Mouse (Mus musculus) heart, postnatal 25 days (tissue): Measurements from ENCODE around the gene Hacd1. TPM values are rescaled to one million over a fixed set of nuclear protein-coding genes. Genes with fewer than 3 reads are reported as not detected.
"Not testable (repeated sequence)": the region's sequence is repeated elsewhere in the genome, so short reads cannot be mapped to it uniquely, and the experiment has no call there.

Source experiments
- DNase-seq: peaks from one replicate; pipeline ENCODE4 v3.0.0; 2022; ENCODE audit warnings: low spot score
- intact Hi-C: fragments of 180-260 bp; cut with DNase I; formaldehyde crosslinking; loops from one replicate; pipeline ENCODE4 v1.15.1; 2025
- total RNA-seq, 2 experiments: library from RNA; stranded (reverse); gene quantifications; 2 replicates each; pipeline ENCODE4 v1.2.3; 2021

Hacd1 gene
- total RNA-seq: 100 to 1,000 TPM; 150 to 166 TPM

DNA sequence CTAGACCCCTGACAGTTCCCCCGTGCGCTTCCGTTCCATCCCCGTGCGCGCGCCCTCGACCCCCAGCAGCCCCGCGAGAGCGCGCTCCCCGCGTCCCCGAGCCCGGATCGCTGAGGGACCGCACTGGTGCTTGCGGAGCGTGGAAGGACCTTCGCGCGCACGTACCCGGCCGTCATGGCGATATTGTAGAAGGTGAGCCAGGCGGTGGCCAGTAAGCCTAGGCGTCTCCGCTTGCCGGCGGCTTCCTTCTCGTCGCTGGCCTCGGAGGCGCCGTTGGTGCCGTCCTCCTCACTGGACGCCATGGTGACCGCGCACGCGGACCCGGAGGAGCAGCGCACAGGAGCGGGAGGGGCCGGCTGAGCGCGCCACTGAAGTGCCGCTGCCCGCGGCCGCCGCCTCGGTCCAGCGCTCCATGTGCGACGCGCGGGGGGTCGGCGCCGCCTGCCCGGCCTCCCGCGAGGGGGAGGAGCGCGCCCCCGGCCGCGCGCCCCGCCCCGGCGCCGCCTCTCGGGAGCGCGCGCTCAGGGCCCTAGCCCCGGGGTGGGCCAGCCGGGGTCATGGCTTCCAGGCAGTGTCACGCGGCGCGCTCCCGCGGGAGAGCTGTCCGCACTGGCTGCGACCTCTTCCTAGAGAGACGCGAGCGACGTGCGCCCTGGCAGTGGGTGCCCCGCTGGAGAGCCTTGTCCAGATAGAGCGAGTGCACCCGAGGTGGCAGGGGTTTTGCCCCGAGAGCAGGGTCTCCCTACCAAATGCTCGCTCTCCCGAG is at the start of gene Hacd1:
Gene Hacd1 (minus strand): TSS at position 570 of the 766 bp plus-strand sequence.
- peak; percentile 61 for DNase-seq
- intact Hi-C loops: loop anchor here (1.0 to 10.0 kb wide), 2 partner anchors 18 to 89 kb away; no protein-coding TSS in a partner anchor

DNA sequence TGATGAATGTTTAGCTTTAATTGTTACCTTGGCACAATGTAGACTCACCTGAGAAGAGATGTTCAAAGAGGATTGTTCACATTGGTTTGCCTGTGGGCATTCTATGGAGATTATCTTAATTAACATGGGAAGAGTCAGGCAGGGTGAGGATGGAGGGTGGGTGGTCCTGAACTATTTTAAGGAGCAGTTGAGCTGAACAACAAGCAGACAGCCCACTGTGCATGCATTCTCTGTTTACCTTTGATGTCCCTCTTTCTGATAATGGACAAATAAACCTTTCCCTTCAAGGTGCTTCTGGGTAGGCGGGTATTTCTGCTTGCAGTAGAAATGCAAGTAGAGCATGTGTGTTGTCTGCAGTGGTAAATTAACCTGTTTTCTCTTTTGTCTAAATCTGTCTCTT is 48.0 kb upstream of the Hacd1 start:
- DNase-seq: no peak
- intact Hi-C loops: no loop called here

DNA sequence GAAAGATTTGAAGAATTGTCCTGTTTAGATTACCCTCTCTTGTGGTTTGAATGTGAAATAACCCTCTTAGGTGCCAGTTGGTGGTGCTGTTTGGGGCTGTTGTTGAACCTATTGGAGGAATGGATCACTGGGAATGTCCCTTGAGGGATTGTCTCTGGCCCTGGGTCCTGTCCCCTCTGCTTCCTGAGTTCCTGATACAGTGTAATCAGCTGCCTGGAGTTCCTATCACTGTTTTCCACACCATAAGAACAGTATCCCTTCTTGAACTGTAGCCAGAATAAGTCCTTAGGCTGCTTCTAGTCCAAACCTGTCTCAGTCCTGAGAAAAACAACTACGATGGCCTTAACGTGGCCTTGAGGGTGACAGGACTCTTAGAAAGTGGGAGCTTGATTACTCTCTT is 46.7 kb upstream of the Hacd1 start:
- intact Hi-C loops: no loop called here
- no peak for DNase-seq

DNA sequence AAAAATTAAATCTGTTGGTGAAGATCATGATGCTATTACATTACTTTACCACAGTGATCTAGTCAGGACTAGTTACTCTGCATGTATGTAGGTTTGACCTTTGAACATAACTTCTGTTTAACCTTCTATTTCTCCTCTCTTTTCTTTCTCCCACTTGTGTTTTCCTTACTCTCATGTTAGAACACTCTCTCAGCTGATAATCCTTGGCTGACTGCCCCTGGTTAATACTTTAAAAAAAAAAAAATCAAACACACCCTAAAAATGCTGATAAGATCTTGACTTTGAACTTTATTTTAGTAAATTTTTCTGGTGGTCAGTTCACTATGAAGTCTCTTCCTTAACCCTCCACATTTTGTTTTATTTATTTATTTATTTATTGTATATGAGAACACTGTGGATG is 44.6 kb upstream of the Hacd1 start:
- intact Hi-C loops: no loop called here

DNA sequence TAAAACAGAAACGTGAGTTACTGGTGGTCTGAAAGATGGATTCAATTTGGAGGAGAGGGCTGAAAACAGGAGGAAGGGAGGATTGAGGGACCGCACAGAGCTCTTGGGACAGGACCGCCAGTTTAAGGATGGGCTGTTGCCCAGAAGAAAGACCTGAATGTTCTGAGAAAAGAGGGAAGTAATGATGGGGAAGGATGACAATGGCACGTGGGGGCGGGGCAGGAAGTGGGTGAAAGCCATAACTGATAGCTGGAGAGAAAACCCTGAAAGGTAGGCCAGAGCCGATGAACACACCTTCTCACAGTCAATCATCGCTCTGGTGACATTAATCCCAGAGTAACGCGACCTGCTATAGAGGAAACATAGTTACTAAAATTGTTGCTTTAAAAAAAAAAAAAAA is 22.6 kb upstream of the Hacd1 start:
- not testable (repeated sequence) for DNase-seq
- intact Hi-C loops: loop anchor here (10.0 kb wide), 1 partner anchor 976 kb away; the partner anchor contains the start of gene Nsun6

More for the DNA sequence above, 44.6 kb upstream of the Hacd1 start:
- DNase-seq: no peak

GRCm38 (mm10) chr2:14074221-14074901 is 18.4 kb upstream of the Hacd1 start:
- no peak for DNase-seq
- intact Hi-C loops: loop anchor here (10.0 kb wide), 1 partner anchor 980 kb away; the partner anchor contains the start of gene Nsun6

- intact Hi-C loops: loop anchor here (1.0 to 10.0 kb wide), 2 partner anchors 17 to 981 kb away; partner anchors contain the start of genes Hacd1 and Nsun6
- DNase-seq: peak; percentile 78
Observed at GRCm38 (mm10) chr2:14073362-14074220, 17.7 kb upstream of the Hacd1 start, which contains the start of gene Stam. Gene Stam (plus strand): TSS chr2:14074098.

DNA sequence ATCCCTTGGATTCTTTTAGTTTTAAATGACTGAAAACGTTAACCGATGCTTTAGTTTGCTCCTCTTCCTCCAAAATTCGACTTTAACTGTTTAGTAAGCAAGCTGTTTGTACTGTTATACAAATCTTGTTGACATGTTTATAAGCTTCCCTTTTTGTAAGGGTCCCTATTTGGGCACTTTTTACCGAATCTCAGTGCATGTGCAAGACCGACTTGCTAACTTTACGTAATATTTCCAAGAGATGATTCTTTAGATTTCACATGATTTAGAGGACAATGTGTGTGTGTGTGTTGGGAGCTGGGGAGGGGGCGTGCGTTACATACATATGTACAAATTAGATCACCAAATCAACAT is 17.1 kb upstream of the Hacd1 start:
- DNase-seq: no peak
- intact Hi-C loops: loop anchor here (1.0 to 10.0 kb wide), 2 partner anchors 17 to 982 kb away; partner anchors contain the start of genes Hacd1 and Nsun6

DNA sequence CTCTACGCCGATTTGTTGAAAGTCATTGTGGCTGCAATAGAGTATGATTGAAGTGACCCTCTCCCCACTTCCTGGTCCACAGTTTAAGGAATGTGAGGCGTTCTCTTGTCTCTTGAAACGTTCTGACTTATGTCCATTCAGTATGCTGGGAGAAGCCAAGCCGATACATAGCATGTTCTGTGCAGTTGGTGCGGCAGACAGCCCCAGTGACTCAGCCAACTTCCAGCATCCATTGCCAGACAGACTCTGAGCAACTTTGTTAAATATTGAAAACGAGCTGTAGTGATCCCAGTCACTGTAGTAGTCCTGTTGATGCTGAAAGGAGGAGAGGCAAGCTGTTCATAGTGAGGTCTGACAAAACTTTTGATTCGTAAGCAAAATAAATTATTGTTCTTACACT is 14.5 kb upstream of the Hacd1 start:
- intact Hi-C loops: loop anchor here (10.0 kb wide), 1 partner anchor 984 kb away; the partner anchor contains the start of gene Nsun6

DNA sequence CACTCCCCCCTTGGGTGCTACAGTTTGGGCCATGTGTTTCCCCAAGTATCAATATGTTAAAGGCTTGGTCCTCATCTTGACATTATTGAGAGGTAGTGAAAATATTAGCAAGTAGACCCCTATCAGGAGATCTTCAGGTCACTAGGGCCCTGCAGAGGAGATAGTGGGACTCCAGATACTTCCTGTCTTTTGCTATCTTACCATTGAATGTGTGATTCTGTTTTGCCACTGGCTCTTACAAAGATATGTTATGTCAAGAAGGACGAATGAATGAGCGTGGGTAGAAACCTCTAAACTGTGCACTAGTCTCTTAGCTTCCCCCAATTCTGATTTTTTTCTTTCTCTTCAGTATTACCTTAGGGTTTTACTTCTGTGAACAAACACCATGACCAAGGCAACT is 13.1 kb upstream of the Hacd1 start:
- intact Hi-C loops: no loop called here
- no peak for DNase-seq

More for the DNA sequence above, 14.5 kb upstream of the Hacd1 start:
- DNase-seq: no peak

GRCm38 (mm10) chr2:14065704-14066650 is 10.0 kb upstream of the Hacd1 start:
- no peak for DNase-seq
- intact Hi-C loops: no loop called here

- intact Hi-C loops: loop anchor here (10.0 kb wide), 1 partner anchor 90 kb away; no protein-coding TSS in a partner anchor
- peak; percentile 31 for DNase-seq
Observed at GRCm38 (mm10) chr2:14055168-14055565, 768 bp downstream of the Hacd1 start.

GRCm38 (mm10) chr2:14054716-14055115 is 1.2 kb downstream of the Hacd1 start:
- DNase-seq: no peak
- intact Hi-C loops: loop anchor here (5.0 to 10.0 kb wide), 2 partner anchors 90 to 777 kb away; no protein-coding TSS in a partner anchor

GRCm38 (mm10) chr2:14054163-14054562 is 1.8 kb downstream of the Hacd1 start:
- DNase-seq: no peak
- intact Hi-C loops: loop anchor here (5.0 to 10.0 kb wide), 2 partner anchors 91 to 777 kb away; no protein-coding TSS in a partner anchor

DNA sequence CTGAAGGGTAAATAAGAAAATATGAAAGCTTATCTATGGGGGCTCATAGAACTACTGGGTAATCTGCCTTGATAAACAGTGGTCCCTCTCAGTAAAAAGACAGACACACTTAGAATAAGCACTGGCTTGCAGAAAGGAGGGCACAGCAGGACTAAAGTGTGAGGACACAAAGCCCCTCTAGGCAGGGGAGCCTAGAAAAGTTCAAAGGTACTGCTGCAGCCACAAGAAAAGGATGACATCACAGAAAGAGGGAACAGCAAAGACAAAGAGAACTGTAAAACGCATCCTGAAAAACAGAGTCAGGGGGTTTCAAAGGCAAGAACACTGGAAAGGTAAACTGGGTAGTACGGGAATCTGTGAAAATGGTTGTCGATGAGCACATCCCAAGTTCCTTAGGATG is 2.3 kb downstream of the Hacd1 start:
- intact Hi-C loops: loop anchor here (5.0 to 10.0 kb wide), 2 partner anchors 91 to 776 kb away; no protein-coding TSS in a partner anchor
- DNase-seq: no peak

DNA sequence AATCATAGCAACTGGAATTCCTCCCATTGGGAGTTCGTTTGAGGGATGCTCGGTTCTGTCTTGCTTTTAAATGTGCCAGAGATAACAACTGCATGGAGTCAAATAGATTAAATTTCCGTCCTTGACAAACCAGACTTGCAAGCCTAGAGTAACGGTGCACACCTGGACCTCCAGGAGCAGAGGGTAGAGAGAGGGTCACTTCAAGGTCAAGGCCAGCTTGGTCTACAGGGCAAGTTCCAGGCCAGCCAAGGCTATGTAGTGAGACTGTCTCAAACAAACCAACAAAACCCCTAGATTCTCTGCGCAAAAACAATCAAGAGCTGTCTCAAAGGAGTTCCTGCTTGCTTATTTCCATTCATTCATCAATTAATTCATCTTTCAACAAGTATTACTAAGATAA is 7.1 kb downstream of the Hacd1 start:
- DNase-seq: no peak

GRCm38 (mm10) chr2:14048381-14048780 is 7.6 kb downstream of the Hacd1 start:
- peak; percentile 6 for DNase-seq
- intact Hi-C loops: loop anchor here (5.0 kb wide), 2 partner anchors 244 to 654 kb away; no protein-coding TSS in a partner anchor

More for the DNA sequence above, 7.1 kb downstream of the Hacd1 start:
- intact Hi-C loops: loop anchor here (5.0 kb wide), 2 partner anchors 243 to 653 kb away; no protein-coding TSS in a partner anchor

DNA sequence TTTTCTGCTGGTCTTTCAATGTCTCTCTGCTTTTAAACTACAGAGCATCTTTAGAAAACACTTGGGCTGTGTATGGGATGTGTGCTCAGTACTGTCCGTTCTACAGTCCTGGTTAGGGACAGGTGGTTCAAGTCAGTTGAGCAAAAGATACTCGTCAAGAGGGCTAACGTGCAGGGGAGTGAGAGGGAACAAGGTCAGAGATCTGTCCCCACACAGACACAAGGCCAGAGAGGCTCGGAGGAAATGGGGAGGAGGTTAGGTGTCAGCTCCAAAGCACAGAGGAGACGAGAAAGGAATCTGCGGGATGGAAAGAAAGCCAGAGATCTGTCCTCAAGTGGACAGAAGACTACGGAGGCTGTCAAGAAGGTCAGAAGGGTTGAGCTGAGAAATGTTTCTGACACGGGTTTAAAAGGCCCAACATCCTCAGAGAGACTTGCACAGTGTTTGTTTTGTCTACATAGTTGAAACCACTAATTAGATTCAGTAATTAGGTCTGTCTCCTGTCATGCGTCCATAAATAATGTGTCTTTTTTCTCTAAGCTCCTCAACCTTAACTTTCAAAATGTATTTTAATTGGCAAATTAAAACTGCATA is 12.3 kb downstream of the Hacd1 start:
- intact Hi-C loops: no loop called here
- DNase-seq: no peak
